8 mouse cellular contexts compared by ENCODE assay signal in genomic region chr9:61373942-61374900, GRCm38 (mm10). TPM values are rescaled to one million over a fixed set of nuclear protein-coding genes. Genes with fewer than 3 reads are reported as not detected.
DNase-seq lines count a peak whose midpoint lies in the region; ATAC-seq and TF ChIP-seq lines count a peak whose summit lies in the region.

No protein-coding gene starts in this region.

- 2% methylated on average over 51 of the region's 51 CpGs for WGBS in bone marrow, adult 2 months
- WGBS in forebrain, embryonic 13.5 days, result under 1% methylated on average over 51 of the region's 51 CpGs
- WGBS in stomach, postnatal 0 days, result 2% methylated on average over 48 of the region's 51 CpGs

- ATAC-seq in forebrain, embryonic 13.5 days, result no peak
- no peak for ATAC-seq in stomach, postnatal 0 days (ENCODE audit: low FRiP score, low TSS enrichment)

- H3K27ac ChIP-seq in bone marrow, adult 2 months (ENCODE audit: control insufficient read depth, insufficient read depth, low read depth, low read length, poor library complexity), result peak overlapping the region; percentile 93
- H3K27ac ChIP-seq in forebrain, embryonic 13.5 days, result peak overlapping the region; percentile 94
- peak overlapping the region; percentile 96 for H3K27ac ChIP-seq in stomach, postnatal 0 days (replicated peaks)

- H3K4me2 ChIP-seq in forebrain, embryonic 13.5 days, result peak overlapping the region; percentile 81
- peak overlapping the region; percentile 88 for H3K4me2 ChIP-seq in stomach, postnatal 0 days (replicated peaks; ENCODE audit: low read depth)

- TF ChIP-seq POLR2A in bone marrow, adult 2 months (IDR thresholded peaks at IDR 0.05; ENCODE audit: borderline replicate concordance, control insufficient read depth, low read depth, low read length), result no peak

- TF ChIP-seq CTCF in bone marrow, adult 2 months (IDR thresholded peaks at IDR 0.05; ENCODE audit: control insufficient read depth, insufficient read depth, low read length), result peak; percentile 26; the same call in 1 of the 2 replicates
- TF ChIP-seq CTCF in stomach, postnatal 0 days (IDR thresholded peaks at IDR 0.05; ENCODE audit: low read depth), result peak; percentile 43

- H3K9ac ChIP-seq in forebrain, embryonic 13.5 days, result peak overlapping the region; percentile 100
- H3K9ac ChIP-seq in stomach, postnatal 0 days (ENCODE audit: low read length), result peak overlapping the region; percentile 97

- peak; percentile 27 to 52 for DNase-seq in spleen, adult 18-20 months
- DNase-seq in spleen, adult 12 weeks (ENCODE audit: low spot score), result no peak
- DNase-seq in kidney, adult 18-20 months, result peak; percentile 61
- DNase-seq in mesoderm, embryonic 11.5 days (ENCODE audit: low read depth, low spot score), result peak; percentile 83
- peak; percentile 60 for DNase-seq in stomach, postnatal 0 days (ENCODE audit: low spot score)
- no peak for DNase-seq in layer of hippocampus, postnatal 14 days (ENCODE audit: low spot score in 2 of 2)

- H3K4me3 ChIP-seq in bone marrow, adult 2 months (replicated peaks; ENCODE audit: control insufficient read depth, low read depth, low read length), result peak overlapping the region; percentile 92
- H3K4me3 ChIP-seq in forebrain, embryonic 13.5 days, result peak overlapping the region; percentile 93
- peak overlapping the region; percentile 84 for H3K4me3 ChIP-seq in stomach, postnatal 0 days (ENCODE audit: low read depth, low read length)

- no peak for TF ChIP-seq EP300 in stomach, postnatal 0 days (optimal IDR thresholded peaks at IDR 0.05)

- H3K9me3 ChIP-seq in forebrain, embryonic 13.5 days (replicated peaks), result no peaks in the 10 kb centered on the region
- no peaks in the 10 kb centered on the region for H3K9me3 ChIP-seq in stomach, postnatal 0 days (ENCODE audit: control insufficient read depth, low read length)

- peaks cover 5% of the 10 kb centered on the region for H3K4me1 ChIP-seq in bone marrow, adult 2 months (ENCODE audit: control insufficient read depth, insufficient read depth, low read length)
- H3K4me1 ChIP-seq in forebrain, embryonic 13.5 days, result peaks cover 71% of the 10 kb centered on the region
- peaks cover 11% of the 10 kb centered on the region for H3K4me1 ChIP-seq in stomach, postnatal 0 days (replicated peaks; ENCODE audit: control insufficient read depth, insufficient read depth)

- no peaks in the 10 kb centered on the region for H3K27me3 ChIP-seq in forebrain, embryonic 13.5 days
- H3K27me3 ChIP-seq in stomach, postnatal 0 days (ENCODE audit: control insufficient read depth, insufficient read depth, low read length), result no peaks in the 10 kb centered on the region

- H3K36me3 ChIP-seq in forebrain, embryonic 13.5 days (ENCODE audit: poor library complexity, severe bottlenecking), result peaks cover 24% of the 10 kb centered on the region
- peaks cover 10% of the 10 kb centered on the region; the same call in 1 of the 2 replicates for H3K36me3 ChIP-seq in stomach, postnatal 0 days (ENCODE audit: control insufficient read depth, insufficient read depth, low read length)

RNA-seq across cellular contexts. Expression of gene Tle3, which starts 2.1 kb away (rescaled TPM):
- 27.8 and 67.0 TPM in 2 replicates for polyA plus RNA-seq in bone marrow, adult 2 months (2011; ENCODE audit: insufficient read depth, insufficient read length, low replicate concordance, missing spikeins)
- polyA plus RNA-seq in forebrain, embryonic 13.5 days (2015; fragmentation: Nextera tagmentation; extraction: Ambion mirVana), result 36.6 and 39.2 TPM in 2 replicates
- polyA plus RNA-seq in stomach, postnatal 0 days (2015; fragmentation: Nextera tagmentation; extraction: Ambion mirVana), result 16.8 and 18.2 TPM in 2 replicates
- total RNA-seq in layer of hippocampus, postnatal 14 days (2021), result 10 to 100 TPM; 73.5 to 77.2 TPM

Comparison
In these comparisons a context has a peak if more than half of its experiments do, and no peak if none do; other contexts are left out.
1. DNase-seq: peak in spleen, adult 18-20 months (2 of 2), kidney, adult 18-20 months (single experiment), mesoderm, embryonic 11.5 days (single experiment) and stomach, postnatal 0 days (single experiment); none in spleen, adult 12 weeks (single experiment) and layer of hippocampus, postnatal 14 days (0 of 2).
2. Peak in every context shown above with its lines, with median percentiles within 50 percentile points of each other: H3K27ac ChIP-seq and H3K4me3 ChIP-seq.